Mouse (Mus musculus) frontal cortex, adult 2 months (tissue): ENCODE measurements around the gene Lpar5. TPM values are rescaled to one million over a fixed set of nuclear protein-coding genes. Genes with fewer than 3 reads are reported as not detected.

ENCODE experiments used
- DNase-seq, 2 experiments: peaks; one replicate each; pipeline ENCODE4 v3.0.0; 2022; ENCODE audit warnings: low spot score in 1 of 2; ENCODE audit errors: extremely low spot score in 1 of 2
- polyA plus RNA-seq: library from polyadenylated mRNA; depleted of rRNA; stranded (reverse); fragments of >200 nt; gene quantifications from 2 replicates; pipeline ENCODE4 v1.2.3, GENCODE M21; 2012

Lpar5 gene
- polyA plus RNA-seq, 1 experiment, result 0.94 TPM

DNA sequence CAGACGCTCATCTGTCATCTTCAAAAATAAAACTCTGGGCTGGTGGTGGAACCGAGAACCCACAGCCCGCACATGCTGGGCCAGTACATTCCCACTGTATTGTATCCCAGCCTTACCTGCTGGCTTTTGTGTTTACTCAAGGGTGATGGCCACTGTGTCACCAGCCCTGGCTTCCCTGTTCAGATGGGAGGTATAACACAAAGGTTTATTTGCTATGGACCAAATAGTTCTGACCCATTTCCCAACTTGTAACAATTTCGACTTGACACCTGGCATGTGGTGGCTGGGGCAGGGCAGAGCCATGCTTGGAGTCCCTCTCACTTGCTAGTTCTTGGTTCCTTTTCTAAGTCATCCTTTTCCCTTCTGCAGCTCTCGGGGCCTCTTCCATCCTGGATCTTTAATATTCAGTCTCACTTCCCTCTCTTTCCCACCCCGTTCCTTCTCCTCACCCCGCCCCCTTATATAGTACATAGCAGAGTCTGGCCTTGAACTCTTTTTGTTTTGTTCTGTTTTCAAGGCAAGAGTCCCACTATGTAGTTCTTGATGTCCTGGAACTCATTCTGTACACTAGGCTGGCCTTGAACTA, 15.2 kb downstream of the Lpar5 start:
- no peak for DNase-seq

DNA sequence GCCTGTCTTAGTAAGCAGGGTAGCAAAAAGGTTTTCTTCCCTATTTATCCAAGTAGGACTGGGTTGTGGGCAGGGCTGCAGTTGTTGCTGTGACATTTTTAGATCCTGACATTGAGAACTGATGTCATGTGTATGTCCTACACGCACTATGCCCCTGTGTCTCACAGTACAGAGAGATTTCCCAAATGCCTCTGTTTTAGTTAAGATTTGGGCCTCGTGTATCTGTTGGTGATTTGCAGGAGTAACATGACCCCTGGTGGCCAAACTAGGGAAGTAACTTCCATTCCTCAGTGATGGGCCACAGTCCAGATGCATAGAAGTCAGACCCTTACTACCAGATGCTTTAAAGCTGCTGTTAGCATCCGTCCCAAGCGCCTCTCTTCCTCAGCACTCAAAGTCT, 16.7 kb downstream of the Lpar5 start:
- peak; percentile 63 to 83 for DNase-seq

DNA sequence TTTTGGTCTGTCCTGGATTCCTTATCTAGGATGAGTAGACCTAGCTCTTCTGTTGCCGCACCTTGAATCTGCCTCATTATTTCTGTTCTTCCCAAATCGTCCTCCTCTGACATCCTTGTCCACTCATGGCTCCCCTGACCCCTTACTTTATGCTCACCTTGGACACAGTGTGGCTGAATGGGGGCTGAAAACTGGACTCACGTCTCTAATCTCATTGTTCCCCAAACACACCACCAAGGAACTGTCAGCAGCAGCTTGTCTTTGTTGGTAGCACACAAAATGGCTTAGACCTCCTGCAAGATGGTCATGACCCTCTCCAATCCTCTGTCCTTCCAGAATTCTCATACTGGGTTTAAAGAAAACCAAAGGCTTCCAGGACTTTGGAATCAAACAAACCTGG, 20.2 kb downstream of the Lpar5 start:
- DNase-seq, result no peak

DNA sequence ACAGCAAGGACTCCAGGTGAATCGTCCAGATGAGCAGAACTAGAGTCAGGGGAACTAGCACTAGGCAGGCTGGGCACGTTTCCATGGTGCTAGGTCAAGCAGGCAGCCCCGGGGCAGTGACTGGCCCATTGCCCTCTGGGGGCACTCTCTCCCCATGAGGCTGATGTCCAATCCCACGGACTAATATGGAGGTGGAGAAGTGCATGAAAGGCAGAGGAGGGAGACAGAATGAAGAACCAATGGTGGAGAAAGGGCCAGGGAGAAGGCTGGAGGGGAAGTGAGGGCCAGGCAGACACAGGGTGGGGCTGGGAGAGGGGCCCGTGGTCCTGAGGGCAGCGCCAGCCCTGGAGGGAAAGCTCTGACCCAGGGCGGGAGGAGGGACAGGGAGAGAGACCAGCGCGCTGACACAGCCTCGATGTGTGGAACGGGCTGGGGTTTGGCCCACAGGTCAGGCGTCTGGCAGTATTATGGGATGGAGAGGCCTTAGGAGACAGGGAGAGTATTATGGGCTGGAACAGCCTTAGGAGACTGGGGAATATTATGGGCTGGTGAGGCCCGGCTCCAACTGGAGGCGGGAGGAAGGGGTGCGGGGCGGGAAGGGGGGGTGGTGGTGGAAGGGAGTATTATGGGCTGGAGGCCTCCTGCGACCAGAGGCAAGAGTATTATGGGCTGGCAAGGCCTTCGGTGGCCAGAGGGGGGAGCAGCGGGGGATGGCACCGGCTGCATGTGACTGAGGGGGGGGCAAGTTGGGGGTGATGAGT, 21.0 kb downstream of the Lpar5 start:
- DNase-seq, result peak; percentile 62 to 78

DNA sequence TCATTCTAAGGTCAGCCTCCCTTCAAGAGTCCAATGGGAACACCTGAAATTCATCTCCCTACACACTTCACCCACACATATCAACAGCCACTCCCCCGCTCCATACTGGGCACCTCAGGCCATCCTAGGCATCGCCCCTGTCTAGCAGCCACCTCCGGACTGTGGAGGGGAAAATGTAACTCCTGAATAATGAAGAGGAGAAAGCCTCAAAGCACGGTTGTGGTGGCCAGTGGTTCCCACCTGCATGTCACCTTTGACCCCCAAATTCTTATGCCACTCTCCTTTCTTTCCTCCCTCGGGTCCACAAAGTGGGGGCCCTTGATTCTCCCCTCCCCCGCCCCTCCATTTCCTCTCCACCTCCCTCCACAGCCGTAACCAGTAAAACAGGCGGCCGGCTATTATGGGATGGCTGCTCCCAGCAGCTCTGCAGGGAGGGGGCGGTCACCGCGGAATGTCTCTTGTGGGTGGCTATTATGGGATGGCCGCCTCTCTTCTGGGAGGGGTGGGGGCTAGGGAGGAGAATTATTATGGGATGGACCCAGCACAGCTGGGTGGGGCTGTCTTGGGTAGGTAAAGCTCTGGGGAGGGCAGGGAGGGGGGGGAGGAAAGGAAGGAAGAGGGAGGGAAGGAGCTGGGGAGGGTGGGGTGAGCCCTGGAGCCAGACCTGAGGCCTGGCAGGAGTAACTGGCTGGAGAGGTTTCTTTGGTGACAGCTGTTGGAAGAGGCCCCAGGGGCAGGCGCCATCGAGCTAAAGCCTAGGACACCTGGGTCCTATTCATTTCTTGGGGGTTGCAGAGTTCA, 22.0 kb downstream of the Lpar5 start:
- DNase-seq, result peak; percentile 82 to 91

DNA sequence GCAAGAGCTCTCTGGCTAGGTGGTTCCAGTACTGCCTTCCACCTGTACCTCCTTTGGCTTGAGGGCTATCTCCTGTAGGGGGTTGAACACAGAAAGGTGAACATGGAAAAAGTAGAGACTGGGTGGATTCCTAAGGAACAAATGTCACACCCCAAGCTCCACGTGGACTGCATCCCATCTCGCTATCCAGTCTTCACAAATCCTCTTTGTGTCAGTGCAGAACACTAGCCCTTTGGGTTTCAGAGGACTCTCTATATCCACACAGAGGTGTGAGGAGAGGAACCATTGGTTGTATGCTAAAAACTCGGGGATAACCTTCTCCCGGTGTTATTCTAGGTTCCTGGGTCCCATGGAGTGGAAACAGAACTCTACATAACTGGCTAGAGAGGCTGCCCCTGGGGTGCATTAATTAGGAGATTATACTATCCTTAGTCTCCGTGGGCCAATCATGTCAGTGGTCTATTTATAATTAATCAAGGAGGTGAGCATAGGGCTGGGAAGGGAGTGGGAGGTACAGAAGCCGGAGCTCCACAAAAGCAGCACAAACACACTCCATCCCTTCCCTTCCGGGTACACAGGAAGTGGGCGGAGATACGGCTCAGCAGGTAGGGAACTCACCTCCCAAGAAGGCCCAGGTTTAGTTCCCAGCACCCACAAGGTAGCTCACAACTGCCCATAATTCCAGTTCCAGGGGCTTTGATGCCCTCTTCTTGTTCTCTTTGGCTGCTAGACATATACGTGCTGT, 22.8 kb downstream of the Lpar5 start:
- DNase-seq, result no peak

DNA sequence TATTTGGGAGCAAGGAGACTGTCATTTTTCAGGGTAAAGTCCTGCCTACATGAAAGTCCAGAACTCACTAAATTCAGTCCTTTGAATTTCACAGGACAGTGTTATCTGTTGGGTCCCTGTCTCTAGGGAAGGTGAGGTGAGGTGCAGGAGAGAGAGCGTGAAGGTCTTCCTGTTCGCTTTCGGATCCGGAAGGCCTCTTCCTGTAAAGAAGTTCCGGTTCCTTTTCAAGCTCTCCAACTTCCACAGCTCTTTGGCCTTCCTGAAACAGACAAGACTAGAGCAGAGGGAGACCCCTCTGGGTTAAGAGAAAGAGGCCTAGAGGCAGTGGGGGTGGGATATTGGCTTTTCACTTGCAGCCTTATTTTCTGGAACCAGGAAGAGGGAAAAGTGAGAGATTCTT, 24.7 kb downstream of the Lpar5 start:
- no peak for DNase-seq

DNA sequence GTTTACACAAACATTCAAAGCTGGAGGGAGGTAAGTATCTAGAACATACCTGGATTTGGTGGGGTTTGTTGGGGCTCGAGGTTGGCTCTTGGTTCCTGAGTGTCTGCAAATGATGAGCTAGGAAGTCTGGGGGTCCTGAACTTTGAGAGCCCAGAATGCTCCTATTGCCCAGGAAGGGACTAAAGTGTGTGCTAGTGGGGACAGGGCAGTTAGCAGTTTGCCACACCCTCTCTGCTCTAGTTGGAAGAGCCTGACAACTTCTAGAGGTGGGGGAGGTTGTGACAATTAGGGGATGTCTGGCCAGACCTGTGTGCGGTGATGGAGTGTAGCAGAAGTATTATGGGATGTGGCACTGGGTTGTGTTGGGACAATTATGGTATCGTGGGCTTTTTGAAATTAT, 27.1 kb downstream of the Lpar5 start:
- no peak for DNase-seq

DNA sequence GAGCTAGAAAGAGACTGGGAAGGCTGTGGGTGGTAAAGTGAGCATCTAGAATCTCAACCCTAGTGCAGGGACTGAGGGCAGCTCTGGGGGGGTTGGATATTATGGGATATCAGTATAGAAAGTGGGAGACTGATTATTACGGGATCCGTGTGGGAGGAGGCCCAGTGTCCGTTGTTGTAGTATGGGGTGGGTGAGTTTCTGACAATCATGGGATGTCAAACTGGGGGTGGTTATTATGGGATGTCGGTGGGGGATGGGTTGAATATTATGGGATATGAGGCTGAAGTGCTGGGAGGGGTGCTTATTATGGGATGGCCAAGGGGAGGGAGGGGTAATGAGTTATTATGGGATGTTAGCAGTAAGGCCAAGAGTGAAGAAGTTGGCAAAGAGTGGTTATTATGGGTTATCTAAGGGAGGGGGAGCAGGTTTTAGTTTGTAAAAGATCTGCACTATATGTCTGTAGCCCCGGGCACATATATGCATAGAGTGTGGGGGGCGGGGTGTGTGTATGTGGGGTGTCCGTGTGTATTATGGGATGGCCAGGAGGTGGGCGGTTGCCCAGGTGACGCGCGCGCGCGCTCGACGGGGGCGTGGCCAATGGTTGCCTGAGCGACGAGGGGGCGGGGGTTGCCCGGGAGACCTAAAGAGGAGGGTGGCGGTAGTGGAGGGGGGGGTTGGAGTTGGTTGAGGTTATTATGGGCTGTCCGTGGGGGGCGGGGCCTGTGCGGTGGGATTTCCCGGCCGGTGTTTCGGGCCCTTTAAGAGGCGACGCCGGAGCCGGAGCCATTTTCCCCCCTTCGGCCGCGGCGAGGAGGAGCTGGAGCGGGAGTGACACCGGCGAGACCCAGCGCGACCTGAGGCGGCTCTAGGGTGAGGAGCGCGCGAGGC, 27.9 kb downstream of the Lpar5 start, which contains the start of gene Chd4:
Chd4 (plus strand) TSS at position 591 of the 888 bp plus-strand sequence.
- peak; percentile 89 to 96 for DNase-seq

DNA sequence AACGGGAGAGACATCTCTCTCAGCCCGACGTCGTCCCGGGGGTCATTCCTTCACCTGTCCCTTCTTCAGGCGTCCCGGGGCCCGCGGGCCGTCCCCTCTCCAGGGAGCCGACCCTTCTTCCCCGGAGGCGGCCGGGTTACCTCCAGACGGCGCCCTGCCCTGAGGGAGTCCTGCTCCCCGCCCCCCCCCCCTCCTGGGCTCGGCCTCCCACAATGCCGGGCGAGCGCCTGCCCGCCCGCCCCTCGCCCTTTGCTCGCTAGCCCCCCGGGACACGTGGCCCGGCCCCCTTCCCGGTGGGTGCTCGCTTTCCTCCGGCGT, 28.5 kb downstream of the Lpar5 start:
- DNase-seq, result no peak

DNA sequence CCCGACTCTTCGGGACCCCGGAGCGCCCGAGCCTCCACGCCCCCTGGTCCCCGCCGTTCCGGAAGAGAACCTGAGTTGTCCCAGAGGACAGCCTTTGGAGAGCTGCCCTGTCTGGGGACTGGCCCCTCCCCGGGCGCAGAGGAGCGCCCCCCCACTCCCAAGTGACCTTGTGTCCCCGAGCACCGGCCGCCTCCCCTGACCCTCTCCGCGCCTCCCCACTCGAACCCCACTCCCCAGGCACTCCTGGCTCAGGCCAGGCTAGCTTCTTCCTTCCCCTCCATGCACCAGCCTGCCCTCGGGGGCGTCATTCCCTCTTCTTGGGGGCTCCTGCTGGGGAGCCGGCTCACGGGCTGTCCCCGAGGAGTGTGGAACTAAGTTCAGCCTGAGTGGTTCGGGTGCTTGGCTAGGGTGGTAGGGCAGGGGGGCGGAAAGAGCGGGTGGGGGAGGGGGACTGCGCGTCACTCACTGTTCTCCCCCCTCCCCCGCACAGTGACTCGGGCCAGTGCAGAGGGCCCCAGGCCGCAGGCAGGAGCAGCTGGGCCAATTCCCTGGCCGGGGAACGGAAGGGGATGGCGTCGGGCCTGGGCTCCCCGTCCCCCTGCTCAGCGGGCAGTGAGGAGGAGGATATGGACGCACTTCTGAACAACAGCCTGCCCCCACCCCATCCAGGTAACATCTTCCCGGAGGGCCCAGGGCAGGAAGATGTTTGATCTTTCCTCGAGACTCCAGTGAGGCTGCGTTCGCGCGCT, 29.1 kb downstream of the Lpar5 start:
- no peak for DNase-seq

DNA sequence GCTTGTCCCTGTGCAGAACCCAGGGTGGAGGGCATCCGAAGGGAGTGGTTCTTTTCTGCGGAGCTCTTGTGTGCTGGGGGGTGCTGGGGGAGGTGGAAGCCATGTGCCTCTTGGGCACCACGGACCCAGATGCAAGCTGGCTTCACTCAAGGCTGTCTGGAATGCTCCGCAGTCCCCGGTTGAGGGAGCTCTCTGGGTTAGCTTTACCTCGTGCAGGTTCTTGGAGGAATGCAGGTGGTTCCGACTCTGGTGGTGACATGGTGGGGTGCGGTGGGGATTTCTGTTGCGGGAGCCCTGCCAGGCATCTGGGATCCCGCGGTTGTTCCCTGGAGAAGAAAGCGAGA, 29.6 kb downstream of the Lpar5 start:
- no peak for DNase-seq

DNA sequence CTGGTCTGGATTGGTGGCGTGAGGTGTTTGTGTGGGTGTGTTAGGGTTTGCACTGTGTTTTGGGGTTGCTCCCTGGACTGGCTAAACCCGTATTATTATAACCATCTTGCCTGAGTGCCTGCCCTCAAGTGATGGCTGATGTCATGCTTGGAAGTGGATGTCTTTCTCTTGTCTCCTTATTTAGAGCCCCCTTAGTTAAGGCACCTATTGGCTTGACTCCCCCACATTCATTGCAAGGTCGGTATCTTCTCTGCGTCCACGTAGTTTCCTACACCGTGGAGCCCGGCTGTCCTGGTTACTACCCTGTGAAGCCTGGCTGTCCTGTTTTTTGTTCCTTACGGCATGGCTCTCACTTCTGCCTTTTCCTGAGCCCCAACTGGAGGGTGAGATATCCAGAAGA, 30.2 kb downstream of the Lpar5 start:
- DNase-seq, result no peak

DNA sequence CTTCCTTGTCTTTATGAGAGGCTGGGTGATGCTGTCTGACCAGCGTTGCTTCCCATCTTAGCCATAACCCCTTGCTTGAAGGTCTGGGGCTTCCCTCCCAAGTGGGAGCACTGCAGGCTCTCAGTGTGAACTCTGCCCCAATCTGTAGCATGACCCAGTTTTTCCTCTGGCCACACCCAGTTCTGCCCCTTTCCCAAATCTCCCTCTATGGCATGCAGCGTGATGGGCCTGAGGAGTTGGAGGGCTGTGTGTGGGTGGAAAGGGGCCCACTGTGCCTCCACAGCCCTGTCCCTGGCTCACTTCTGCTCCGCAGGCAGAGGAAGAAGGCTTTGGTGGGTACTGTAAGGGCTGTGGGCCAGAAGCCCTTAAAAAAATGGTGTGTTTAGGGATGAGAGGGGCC, 30.8 kb downstream of the Lpar5 start:
- DNase-seq, result no peak

DNA sequence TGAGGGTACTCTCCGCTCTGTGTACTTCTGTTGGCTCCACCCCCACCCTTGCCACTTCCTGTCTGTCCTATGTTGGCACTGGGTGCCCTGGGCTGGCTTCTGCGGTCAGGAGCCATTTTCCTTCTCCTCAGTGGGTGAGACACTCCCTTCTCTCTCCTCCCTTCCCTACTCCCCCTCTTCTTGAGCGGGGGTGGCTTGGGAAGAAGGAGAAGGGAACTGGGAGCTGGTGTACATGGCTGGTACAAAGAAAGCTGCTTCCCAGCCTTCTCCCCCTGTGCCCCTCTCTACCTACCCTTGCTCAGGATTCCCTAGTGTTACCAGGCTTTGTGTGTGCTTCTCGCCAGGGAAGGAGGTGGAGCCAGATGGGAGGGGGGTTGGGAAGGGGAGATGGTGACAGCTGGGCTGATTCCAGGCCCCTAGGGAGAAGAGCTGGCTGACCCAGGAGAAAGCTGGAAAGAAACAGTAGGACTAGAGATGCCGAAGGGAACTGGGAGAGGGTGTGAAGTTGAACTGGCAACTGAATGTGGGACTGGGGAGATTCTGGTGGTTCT, 31.8 kb downstream of the Lpar5 start:
- no peak for DNase-seq

DNA sequence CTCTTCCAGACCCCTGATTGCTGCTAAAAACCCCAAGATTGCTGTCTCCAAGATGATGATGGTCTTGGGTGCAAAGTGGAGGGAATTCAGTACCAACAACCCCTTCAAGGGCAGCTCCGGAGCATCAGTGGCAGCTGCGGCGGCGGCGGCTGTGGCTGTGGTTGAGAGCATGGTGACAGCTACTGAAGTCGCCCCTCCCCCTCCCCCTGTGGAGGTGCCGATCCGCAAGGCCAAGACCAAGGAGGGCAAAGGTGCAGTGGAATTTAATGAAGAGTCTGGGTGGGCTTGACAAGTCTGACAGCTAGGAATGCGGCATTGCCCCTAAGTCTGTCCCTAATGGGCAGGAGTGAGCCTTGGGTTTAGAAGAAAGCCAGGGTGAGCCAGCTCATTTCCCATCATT, 33.7 kb downstream of the Lpar5 start:
- DNase-seq, result no peak

DNA sequence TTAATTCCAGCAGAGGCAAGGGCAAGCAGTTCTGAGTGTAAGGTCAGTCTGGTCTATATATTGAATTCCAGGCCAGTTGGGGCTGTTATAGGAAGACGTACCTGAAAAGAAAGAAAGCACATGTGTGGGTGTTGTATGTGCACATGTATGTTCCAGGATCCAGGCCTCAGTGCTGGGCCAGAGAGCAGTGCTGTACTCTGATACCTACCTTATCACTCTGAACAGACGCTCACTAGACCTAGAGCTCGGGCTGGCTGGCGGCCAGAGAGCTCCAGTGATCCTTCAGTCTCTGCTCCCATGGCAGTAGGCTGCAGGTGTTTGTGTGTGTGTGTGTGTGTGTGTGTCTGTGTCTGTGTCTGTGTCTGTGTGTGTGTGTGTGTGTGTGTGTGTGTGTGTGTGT, 36.5 kb downstream of the Lpar5 start:
- no peak for DNase-seq

DNA sequence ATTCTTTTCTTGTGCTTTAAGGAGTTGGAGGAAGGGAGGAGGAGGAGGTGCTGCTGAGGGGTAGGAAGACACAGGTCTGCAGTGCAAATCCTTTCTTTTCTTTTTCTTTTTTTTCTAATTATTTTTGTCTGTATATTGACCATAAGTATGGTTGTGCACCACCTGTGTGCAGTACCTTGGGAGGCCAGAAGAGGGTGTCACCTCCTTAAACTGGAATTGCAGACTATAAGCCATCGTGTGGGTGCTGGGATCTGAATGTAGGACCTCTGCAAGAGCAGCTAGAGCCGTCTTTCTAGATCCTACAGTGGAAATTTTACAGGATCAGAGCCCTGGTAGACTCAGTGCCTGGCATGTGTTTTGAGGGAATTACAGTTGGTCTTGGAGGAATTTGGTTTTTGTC, 40.0 kb downstream of the Lpar5 start:
- DNase-seq, result no peak

DNA sequence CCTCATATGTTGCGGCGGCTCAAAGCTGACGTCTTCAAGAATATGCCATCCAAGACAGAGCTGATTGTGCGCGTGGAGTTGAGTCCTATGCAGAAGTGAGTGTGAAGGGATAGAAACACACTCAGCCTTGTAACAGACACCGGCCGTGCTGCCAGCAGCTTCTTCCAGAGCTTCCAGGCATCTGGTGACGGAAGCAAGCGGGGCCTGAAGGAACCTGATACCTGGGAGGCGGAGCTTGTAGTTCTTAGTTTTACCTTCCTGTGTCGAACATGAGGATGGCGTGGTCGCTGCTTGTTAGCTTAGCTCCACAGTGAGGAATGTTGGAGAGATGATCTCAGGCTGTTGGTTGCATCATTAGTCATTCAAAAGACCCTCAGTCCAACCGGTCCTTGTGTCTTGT, 41.7 kb downstream of the Lpar5 start:
- no peak for DNase-seq
